Mouse (Mus musculus): ENCODE measurements around the gene Rsph1.

The Rsph1 gene

DNA sequence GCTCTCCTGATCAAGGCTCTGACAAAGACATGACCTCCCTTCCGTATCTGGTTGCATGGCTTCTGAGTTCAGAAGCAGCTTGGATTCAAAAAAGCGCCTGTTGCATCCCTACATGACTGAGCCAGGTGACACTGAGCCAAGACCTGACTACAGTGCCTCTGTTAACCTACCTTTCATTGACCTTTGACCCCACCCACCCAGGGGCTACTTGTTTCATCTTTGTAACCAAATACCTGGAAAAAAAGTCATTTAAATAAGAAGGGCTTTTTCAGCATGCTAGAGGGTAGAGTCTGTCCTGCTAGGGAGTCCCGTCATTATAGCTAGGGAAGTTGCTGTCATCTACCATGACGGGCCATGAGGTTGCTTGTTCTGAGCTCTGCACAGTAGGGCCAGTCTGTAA lies 26.2 kb upstream of the Rsph1 start:
- no peak for DNase-seq (ENCODE audit: low spot score)

DNA sequence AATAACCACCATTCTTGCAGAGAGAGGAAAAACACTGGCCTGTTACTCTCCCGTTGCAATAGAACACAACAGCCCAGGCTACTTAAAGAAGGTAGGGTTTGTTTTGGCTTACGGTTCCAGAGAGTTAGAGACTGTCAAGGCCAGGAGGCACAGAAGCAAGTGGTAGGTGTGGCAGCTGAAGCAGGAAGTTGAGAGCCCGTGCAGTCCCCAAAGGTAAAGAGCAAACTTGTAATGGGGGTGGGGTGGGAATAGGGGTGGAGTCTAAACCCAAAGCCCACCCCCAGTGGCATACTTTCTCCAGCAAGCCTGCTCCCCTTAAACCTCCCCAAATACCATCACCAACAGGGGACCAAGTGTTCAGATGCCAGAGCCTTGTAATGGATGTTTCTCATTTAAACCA lies 23.6 kb upstream of the Rsph1 start:
- no peak for DNase-seq (ENCODE audit: low spot score)

DNA sequence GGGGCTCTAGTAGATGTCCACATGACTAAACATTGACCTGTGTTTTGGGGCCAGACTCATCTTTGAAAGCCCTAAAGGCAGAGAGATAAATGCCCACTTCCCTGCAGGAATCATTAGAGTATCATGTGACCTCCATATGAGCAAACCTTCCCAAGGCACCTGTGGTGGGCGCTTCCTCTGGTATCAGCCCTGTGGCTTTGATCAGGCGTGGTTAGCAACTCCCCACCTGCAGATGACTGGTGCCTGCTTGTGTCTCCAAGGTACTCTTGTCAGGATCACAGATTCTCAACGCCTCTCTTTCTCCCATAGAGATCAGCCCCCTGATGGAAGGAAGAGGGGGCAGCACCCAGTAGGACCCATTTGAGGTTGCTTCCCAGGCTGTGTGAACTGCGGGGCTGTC lies 22.8 kb upstream of the Rsph1 start:
- no peak for DNase-seq (ENCODE audit: low spot score)

DNA sequence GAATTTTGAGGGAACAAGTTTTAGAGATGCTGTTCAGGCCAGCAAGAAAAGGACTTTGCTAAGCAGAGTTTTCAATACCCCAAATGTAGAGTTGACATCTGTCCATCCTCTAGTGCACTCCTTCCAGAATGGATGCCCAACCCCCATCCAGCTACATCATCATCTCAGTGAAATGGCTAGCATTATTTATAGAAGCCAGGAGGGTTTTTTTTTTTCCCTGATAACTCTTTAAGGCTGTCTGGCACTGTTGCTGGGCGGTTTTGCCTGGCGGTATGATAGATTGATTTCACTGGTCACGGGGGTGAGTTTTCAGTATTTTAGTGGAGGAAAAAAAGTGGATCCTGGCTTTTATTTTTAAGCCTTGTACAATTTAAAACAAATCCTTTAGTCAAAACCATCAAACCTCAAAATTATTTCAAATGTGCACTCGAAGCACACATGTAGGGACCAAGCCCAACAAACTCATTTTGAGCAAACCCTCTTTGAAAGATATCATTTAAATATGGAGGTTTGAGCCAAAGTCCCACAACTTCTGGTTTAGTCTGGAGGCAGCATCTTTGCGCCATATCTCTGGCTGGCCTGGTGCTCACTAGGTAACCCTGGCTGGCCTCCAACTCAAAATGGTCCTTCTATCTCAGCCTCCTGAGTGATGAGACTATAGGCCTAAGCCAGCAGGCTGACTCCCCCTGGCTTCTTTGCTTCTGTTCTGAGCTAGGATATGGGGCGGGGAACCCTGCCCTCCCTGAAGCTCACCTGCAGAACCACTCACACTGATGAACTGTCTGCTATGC lies 21.4 kb upstream of the Rsph1 start:
- no peak for DNase-seq (ENCODE audit: low spot score)

DNA sequence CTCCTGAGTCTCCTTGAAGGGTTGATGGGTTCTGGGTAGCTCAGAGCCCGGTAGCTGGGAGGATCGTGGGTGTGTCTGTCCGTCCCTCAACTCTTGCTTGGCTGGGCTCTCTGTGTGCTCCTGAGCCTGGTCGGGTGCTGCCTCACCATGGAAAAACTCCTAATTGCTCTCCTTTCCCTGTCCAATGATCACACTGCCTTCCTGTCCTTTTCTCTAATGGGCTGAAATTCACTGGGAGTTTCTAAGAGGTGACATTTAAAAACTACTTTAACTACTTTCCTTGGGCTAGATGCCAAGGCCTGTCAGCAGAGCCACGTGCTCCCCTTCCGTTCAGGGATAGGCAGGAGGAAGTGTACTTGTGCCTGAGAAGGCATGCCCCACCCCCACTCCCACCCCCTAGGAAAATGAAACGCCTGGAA lies 20.3 kb upstream of the Rsph1 start:
- DNase-seq (ENCODE audit: low spot score) = no peak

DNA sequence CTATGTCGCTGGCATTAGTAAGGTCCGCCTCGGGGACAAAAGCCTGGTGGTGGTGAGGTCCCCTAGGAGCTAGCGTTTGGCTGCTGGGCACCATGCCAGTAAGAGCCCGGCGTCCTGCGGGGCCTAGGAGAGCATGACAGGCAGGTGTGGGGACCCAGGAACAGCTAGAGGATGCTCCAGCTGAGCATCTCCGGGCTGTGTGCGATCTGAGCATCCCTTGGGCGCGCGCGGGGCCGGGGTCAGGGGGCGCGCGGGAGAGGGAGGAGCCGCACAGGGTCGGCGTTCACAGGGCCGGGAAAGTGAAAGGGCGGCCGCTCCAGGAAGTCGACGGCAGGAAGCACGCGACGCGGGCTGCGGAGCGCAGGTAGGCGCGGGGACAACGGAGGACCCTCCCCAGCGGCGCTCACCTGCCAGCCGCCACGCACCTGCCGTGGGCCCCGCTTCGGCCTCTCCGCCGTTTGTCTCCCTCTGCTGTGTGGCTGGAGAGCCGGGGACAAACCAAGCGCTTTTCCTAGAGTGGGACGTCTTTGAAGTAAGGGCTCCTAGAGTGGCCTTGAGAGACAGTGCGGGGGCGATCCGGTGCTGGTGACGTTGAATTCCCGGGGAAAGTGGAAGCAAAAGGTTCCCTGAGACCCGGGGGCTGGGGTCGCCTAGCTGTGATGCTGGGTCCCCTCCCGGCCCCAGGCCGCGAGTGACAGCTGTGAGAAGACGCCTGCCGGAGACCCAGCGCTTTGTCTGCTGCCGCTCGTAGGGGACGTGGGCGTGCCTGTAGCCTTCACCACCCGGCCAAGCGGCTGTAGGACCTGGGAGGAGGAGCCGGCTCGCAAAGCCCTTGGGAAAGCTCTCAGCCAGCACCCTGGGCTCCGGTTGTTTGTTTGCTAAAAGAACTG lies 19.0 kb upstream of the Rsph1 start:
- DNase-seq (ENCODE audit: low spot score) = peak; percentile 70

DNA sequence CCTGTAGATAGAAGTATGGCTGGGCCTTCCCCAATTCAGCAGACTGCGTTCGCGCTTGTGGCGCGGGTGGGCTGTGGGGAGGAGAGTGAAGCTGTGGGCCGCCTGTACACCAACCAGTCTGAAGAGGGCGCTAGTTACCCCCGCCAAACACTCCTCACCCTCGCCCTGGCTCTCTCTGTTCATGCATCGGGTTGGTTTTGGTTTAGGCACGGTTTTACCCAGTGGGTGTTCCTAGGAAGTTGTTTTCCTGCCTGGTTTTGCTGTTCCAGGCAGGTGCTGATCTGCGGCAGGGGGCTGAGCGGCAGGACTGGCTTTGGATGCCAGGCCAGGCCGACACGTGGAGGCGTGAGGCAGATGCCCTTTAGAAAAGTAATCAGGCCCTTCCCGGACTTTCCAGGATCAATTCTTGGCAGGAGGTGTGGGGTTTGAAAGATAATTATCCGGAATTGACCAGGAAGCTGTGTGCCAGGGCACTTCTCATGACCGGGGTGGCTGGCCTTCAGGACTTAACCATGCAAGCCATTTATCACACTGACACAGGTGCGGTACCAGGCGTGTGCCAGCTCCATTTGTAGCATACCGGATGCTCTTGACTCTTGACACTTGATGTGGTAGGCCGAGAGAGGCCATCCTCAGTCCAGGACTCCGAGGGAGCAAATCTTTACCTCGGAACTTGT lies 18.2 kb upstream of the Rsph1 start:
- no peak for DNase-seq (ENCODE audit: low spot score)

DNA sequence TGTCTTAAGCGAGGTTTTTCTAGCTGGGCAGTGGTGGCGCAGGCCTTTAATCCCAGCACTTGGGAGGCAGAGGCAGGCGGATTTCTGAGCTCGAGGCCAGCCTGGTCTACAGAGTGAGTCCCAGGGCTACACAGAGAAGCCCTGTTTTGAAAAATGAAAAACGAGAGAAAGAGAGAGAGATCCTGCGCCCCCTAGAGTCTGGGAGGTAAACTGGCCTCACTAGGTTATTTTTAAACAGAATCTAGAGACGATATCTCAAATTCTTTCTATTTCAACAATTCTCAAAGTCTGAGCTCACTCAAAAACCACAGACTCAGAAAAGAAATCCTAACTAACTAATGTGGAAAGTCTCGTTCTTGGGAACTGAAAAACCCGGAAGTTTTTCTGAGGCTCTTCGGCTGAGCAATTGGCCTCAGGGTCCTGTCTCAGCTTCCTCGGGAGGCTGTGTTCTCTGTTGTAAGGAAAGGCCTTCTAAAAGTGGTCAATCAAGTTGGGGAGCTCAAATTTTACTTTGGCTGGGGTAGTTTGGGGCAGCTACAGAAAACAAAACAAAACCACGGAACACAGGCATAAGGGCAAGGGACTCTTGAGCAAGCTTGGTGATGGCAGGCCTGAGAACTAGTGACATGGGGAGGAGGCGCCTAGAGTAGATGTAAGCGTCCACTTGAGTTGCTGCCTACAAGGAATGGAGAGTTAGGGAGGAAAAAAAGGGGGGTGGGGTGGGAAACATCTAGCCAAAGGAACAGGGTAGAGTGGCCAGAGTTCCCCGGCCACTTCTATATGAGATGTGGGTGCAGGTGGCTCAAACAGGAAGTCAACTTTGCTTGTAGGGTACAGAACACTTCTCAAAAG lies 17.4 kb upstream of the Rsph1 start:
- DNase-seq (ENCODE audit: low spot score) = no peak

DNA sequence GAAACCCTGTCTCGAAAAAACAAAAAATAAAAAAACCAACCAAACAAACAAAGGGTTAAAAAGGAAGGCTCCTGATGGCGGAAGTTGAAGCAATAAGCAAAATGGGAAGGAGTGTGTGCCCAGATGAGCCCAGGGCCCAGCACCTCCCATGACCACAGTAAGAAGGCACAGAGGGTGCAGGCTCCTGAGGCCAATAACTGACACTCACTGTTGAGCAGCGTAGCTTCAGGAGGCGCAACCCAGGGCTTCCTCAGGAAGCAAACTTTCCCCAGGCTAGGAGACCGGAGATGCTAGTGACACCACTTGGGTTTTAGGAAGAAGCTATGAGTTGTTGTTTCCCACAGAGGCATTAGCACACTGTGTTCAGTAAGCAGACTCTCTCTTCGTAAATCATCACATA lies 13.7 kb upstream of the Rsph1 start:
- DNase-seq (ENCODE audit: low spot score) = no peak

DNA sequence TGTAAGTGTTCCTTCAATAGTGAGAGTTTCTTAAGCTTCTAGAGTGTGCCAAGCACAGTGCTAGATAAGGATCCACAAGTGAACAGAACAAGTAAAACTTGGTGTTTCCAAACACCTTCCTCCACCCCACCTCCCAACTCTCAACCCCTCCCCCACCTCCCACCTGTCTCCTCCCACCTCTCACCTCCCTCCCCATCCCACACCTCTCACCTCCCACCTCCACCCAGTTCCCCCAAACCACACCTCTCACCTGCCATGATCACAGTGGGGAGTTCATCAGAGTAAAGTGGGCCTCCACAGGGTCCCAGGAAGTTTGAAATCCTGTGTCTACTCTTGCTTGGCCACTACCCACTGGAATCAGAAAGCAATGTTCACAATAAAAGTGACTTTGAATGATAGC lies 13.1 kb upstream of the Rsph1 start:
- DNase-seq (ENCODE audit: low spot score) = no peak

DNA sequence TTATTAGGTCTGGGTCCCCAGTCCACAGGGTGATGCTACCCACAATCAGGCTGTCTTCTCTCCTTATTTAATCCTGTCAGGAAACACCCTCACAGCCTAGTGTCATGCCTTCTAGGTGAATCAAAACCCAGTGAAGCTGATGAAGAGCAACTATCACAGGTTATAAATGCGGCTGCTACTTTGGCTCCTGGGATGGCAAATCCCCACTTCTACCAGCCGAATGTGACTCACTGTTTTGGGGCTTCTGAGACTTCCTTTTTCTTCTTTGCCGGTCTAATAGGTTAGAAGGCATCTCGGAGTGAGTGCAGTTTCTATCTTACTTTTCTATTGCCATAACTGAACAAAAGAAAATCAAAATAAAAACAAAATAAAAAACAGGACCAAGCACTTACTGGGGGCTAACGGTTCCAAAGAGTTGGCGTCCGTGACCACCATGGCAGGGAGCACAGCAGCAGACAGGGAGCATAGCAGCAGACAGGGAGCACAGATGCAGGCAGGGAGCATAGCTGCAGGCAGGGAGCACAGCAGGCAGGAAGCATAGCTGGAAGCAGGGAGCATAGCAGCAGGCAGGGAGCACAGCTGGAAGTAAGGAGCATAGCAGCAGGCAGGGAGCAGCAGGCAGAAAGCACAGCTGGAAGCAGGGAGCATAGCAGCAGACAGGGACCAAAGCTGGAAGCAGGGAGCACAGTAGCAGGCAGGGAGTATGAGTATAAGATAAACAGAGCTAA lies 12.0 kb upstream of the Rsph1 start:
- no peak for DNase-seq (ENCODE audit: low spot score)

DNA sequence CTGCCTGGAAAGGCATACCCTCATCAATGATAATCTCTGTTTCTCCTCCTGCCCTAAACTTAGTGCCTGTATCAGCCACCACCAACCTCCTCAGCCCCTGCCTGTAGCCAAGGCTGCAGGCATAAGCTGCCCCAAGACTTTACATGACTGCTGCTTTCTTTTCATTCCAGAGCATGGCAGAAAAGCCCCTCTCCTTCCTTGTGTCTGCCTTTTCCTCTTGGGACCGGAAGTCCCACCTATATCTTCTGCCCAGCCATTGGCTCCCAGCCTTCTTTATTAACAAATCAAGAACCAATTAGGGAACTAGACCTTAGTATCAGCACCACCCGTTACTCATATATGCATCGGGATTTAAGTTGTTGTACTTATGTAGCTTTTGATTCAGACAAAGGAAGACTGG lies 10.0 kb upstream of the Rsph1 start:
- no peak for DNase-seq (ENCODE audit: low spot score)

DNA sequence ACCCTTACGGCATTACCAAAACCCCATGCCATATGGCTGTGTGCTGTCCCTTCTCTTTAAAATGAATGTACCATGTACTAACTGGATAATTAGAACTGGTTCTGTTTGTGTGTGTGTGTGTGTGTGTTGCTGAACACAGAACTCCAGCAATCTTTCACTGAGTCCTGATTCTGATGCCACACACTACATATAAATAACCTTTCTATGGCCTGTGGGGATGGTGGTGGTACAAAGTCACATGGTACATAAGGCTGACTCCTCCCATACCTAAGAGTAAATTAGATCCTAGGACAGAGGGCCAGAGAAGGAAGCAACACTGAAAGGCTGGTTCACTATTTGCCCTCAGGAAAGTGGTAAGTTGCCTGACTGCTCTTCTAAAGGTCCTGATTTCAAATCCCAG lies 9.3 kb upstream of the Rsph1 start, which contains the start of gene Slc37a1:
Gene Slc37a1 (plus strand): TSS at position 301 of the 400 bp plus-strand sequence.
- DNase-seq (ENCODE audit: low spot score) = no peak

DNA sequence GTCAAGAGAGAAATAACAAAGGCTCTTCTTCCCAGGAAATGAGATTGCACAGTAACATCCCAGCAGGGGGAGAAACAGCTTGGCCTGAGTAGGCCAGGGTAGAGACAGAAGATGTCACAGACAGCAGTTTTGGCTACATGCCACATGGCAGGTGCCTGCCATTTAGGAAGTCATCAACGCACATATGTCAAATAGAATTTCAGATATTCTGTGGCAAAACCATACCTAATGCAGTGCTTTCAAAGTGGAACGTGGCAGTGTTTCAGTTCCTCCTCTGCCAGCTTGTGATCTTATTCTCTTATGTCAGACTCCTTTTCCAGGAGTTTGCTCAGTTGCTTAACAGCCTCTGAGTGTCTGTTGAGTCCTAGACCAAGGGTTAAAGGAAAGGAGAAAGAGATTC lies 8.7 kb upstream of the Rsph1 start:
- no peak for DNase-seq (ENCODE audit: low spot score)

DNA sequence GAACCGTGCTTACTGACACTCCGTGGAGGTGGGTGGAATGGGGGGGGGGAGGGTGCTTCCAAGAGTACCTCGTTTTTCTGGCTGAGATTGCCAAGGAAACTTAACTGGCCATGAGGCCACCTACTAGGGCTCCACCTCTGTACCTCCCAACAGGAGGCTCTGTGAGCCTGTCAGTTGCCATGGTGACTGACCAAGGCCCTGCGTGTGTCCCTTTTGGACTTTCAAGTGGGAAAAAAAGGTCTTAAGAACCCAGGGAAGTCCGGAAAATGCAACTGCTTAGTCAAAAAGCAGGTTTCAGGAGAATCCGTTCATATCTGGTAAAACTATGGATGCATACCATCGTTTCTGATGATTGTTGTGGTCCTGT lies 5.5 kb upstream of the Rsph1 start:
- no peak for DNase-seq (ENCODE audit: low spot score)

DNA sequence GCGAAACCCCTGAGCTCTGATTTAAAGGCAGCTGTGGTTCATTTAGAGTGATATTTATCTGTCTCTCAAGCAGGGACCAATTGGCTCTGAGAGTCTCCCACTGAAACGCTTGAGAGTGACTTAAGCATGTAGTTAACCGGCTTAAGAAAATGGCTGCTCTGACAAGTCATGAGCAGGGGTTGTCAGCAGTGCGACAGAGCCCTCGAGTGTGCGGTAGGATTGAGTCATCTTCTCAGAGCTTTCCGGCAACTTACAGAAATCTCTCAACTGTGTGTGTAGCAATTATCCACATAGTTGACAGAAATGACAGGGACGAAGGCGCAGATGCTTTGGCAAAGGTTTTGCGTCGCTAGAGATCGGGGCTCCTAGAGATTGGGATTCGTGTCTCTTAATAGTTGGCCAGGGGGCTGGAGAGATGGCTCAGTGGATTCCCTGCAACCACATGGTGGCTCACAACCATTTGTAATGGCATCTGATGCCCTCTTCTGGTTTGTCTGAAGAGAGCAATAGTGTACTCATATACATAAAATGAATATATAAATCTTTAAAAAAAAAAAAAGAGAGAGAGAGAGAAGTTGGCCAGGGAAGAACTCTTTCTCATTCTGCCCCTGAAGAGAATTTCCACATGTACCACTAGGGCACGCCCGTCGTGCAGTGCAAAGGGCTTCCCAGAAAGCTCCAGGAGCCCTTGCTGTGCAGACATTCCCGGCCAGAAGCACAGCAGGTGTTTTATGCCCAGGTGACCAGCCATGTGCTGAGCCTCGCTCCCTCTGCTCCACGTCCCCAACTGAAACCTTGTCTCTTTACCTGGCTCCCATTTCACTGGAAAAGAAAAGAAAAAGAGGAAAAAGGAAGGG lies 4.9 kb upstream of the Rsph1 start:
- DNase-seq (ENCODE audit: low spot score) = no peak

DNA sequence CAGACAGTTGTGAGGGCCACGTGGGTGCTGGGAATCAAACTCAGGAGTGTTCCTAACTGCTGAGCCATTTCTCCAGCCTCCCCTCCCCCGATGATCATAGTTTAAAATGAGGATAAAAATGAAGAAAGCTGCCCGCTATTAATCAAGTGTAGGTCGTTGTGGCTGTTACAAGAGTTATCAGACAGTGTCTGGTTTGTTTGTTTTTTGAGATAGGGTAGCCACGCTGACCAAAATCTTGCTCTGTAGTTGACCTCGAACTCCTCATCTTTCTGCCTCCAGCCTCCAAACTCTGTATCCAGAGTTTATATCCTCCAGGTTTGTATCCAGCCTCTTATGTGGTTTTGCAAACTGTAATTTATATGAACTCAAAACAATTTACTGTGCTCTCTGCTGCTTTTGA lies 3.1 kb upstream of the Rsph1 start:
- no peak for DNase-seq (ENCODE audit: low spot score)

DNA sequence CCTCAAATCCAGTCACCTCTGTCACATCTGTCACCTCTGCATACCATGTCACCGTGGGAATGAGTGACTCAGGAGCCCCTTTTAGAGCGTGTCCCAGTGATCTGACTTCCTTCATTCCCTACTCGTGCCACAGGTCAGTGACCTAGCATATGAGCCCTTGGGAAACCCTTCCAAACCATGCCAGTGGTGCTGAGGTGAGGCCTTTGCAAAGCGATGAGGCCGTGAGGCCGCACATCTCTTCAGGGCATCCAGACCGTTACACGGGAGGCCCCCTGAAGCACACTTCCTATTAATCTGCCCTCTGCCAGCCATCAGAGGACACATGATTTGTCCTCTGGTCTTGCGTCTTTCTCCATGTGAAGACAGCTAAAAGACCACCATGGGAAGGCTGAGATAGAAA lies 2.4 kb upstream of the Rsph1 start:
- DNase-seq (ENCODE audit: low spot score) = no peak

DNA sequence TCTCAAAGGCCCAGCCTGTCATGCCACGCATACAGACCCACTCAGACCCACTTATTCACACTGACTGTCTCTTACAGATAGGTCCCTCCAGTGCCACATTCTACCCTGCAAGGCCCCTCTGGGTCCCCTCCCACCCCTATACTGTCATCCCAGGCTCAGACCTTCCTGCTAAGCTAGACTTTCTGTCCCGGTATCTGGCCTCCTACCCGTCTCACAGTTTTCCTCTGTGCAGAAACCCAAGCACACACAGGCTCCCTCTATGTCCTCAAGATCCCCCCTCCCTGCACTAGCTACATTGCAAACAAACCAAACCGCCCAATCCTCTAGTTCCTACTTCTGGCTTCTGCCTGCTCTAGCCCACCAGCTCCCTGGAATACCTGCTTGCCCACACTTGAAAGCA lies 748 bp upstream of the Rsph1 start:
- no peak for DNase-seq (ENCODE audit: low spot score)

DNA sequence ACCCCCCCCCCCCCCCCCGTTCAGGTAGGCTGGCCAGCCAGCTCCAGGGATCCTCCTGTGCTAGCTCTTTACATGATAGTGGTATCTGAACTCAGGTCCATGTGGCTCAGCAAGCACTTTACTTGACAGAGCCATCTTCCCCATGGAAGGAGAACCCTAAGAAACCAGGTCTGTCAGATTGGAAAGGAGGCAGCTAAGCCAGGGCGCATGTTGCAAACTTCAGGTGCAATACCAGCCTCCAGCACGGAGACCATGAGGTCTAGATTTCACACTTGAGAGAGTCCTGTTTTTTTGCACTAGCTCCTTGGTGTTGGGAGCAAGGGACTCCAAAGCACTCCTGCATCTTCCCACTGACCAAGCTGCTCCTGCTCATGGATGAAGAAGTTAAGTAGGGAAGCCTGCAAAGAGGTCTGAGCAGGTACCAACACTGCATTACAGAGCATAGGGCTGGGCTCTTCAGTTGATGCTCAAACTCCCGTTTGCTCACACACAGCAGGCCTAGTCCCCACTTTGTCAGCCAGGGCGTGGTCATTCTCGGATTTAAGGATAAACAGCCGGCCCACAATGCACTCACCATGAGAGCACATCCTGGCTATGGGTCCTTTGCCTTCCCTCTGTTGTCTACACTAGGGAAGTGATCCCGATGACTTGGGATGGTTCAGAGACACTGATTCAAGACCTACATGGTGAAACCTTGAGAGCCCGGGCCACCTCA lies 819 bp downstream of the Rsph1 start:
- DNase-seq (ENCODE audit: low spot score) = no peak
